Mouse (Mus musculus): ENCODE results near the gene Srr. TPM values are rescaled to one million over a fixed set of nuclear protein-coding genes. Genes with fewer than 3 reads are reported as not detected.
A peak's percentile ranks its signal among the peaks of the same experiment; 100 is the strongest.

The Srr gene
- 10 to 100 TPM; 15.6 to 22.8 TPM for total RNA-seq (2021)
- long read RNA-seq, experiment 1, transcript Srr-201 (9 exons, 3,699 nt): major isoform, 8 of 24 reads
- long read RNA-seq, experiment 1, partial matches to known transcripts: 2 of 24 reads
- long read RNA-seq, experiment 1, other reads (novel, unspliced or antisense): 11 of 24 reads
- long read RNA-seq, experiment 2, transcript Srr-201 (9 exons, 3,699 nt): major isoform, 7 of 16 reads
- long read RNA-seq, experiment 2, partial matches to known transcripts: 0 of 16 reads
- long read RNA-seq, experiment 2, other reads (novel, unspliced or antisense): 8 of 16 reads

DNA sequence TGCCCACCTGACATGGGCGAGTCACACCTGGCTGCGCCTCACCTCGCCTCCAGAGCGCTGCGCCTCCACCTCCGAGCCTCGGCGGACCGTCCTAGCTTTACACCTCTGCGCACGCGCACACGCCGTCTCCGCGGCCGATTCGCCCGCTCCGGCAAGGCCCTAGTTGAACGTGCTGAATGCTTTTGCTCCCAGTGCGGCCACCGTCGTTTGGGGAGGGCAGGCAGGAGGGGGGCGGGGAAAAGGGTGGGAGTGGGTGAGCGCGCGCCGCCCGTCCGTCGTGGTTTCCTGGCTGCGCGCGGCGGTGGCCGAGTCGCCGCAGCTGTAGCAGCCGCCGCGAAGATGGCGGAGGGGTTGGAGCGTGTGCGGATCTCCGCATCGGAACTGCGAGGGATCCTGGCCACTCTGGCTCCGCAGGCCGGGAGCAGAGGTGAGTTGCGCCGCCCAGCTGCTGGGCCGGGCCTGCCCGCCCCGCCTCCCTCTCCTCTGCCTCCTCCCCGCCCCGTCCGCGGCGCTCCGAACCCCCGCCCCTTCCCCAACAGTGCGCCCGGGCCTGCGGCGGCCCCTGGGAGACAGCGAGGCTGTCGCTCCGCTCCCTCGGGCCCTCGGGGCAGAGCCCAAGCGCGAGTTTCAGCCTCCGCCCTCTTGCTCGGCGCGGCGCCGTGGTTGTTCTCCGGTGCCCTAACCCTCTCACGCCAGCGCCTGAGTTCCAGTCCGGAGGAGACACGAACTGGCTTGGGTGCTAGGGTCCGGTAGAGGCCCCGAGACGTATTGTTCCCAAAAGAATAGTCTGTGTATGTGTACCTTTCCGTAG is at the start of gene Srr, which contains the start of gene Smg6:
TSS of gene Srr (minus strand) at position 372 of the 811 bp plus-strand sequence.
TSS of gene Smg6 (plus strand) at position 247 of the 811 bp plus-strand sequence.
- peak; percentile 92 for DNase-seq (ENCODE audit: low spot score)

GRCm38 (mm10) chr11:74974615-74975014 is 48.9 kb upstream of the Srr start:
- no peak for DNase-seq (ENCODE audit: low spot score)

DNA sequence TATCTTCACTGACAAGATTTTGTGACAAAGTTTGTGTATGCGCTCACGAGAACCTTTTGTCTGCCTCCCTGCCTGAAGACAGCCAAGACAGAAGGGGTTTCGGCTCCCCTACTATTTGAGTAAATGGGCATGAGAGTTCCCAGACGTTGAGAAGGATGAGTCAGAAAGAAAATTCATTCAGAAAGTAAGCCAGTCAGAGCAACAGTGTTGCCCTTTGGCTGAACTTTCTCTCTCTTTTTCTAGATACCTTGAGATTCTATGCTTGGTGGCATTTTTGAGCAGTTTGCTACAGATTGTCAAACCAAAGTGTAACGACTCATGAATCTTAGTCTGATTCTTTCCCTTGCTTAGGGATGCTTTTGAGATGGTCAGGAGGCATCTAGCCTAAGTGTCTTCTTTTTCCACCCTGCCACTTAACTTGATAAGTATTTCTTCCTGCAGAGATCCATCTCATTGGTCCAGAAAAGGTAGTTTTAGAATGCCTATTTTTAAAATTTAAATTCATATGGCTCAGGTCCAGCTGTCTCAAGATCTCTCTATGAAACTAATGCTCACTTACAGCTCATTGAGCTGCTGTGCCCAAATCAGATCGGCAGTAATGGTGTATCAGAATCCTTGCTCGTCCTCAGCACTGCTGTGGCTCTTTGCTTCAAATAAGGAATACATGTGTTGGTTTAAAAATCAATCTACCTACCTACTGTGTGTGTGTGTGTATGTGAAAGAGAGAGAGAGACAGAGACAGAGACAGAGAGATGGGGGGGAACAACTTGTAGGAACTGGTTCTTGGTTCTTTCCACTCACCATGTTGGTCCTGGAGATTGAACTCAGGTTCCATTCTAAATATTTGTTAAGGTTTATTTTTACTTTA is 47.8 kb upstream of the Srr start:
- DNase-seq (ENCODE audit: low spot score): no peak

- DNase-seq (ENCODE audit: low spot score): no peak
Observed at GRCm38 (mm10) chr11:74965516-74965915, 39.8 kb upstream of the Srr start.

DNA sequence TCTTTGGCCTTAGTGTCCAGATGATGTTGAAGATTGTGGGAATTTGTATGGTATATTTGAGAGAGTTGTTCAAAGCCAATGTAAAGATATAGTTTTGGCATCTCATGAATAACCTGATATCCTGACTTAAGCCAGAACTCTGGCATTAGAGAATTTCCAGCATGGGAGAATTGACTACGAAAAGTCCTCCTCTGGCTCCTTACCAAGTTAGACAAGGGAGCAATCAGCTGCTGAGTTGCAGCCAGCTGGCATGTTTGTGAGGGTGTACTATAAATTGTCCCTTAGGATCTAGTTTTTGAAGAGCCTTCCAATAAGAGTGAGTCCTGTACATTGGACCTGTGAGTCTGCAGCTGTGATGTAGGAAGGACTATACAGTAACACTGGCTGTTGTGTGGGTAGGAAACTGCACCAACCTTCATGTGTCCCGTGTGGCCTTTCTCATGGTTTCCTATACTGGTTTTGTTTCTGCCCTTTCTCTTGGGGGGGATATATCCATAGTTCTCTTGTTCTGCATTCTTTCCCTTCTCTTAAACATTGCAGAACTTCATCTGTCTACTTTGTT is 37.2 kb upstream of the Srr start:
- DNase-seq (ENCODE audit: low spot score): no peak

DNA sequence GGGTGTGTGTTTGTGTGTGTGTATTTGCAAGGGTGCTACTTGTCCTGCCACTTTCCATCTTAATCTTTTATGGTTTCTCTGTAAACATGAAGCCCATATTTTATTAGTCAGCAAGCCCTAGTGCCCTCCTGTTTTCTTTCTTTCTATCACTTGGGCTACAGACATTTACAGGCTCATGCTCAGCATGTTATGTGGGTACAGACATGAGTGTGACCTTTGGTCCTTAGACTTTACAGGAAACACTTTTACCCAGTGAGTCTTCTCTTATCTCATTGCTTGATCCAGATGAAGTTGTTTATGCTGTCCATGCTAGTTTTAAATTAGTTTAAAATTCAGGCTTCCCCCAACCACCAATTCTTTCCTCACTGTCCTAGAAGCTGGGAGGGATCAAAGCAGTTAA is 36.2 kb upstream of the Srr start:
- no peak for DNase-seq (ENCODE audit: low spot score)

GRCm38 (mm10) chr11:74960031-74960551 is 34.3 kb upstream of the Srr start:
- DNase-seq (ENCODE audit: low spot score): no peak

- no peak for DNase-seq (ENCODE audit: low spot score)
Observed at GRCm38 (mm10) chr11:74959501-74959900, 33.8 kb upstream of the Srr start.

DNA sequence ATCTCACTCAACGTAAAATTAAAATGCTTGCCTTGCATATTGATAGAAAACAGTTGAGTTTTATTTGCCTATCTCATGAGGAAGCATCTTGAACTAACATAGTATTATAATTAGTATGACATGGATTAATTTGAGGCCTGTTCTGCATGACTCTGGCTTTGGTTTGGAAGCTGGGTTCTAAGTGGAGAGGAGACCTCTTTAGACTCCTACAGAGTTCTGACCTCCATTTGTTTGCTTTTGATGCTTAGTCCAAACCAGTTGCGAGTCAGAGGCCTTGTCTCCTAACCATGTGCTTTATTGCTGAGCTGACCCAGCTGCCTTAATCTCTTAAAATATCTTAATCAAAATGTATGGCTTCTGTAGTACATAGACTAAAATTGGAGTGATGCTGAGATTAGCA is 31.9 kb upstream of the Srr start:
- no peak for DNase-seq (ENCODE audit: low spot score)

- no peak for DNase-seq (ENCODE audit: low spot score)
Observed at GRCm38 (mm10) chr11:74956006-74956405, 30.3 kb upstream of the Srr start.

DNA sequence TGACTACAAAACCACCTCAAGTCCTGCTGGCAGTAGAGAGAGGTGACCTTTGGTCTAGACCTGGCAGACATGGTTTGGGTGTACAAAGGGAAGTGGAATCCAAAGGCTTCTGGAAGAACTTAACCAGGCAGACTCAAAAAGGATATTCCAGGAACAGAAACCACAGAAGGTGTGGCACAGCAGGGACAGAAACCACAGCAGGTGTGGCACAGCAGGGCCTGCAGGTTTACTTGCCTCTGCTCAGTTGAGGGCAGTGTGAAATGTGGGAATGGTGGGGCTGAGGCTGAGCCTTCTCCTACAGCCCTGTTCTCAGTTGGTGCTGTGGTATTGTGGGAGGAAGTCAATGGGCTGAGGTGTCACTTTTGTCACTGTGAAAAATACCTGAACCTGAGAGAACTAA is 29.2 kb upstream of the Srr start:
- DNase-seq (ENCODE audit: low spot score): no peak

- peak; percentile 36 for DNase-seq (ENCODE audit: low spot score)
Observed at GRCm38 (mm10) chr11:74946348-74946747, 20.6 kb upstream of the Srr start.

DNA sequence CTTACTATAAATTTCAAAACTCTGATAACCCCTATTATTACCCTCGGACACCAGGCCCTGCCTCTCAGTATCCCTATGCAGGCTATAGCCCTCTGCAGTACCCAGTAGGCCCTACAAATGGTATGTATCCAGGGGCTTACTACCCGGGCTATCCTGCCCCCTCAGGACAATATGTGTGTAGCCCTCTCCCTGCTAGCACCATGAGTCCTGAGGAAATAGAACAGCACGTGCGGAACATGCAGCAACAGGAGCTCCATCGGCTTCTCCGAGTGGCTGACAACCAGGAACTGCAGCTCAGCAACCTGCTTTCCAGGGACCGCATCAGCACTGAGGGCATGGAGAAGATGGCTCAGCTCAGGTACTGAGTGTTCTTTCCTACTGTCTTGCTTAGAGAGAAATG is 4.6 kb upstream of the Srr start:
- no peak for DNase-seq (ENCODE audit: low spot score)

GRCm38 (mm10) chr11:74929111-74929510 is 3.4 kb upstream of the Srr start:
- no peak for DNase-seq (ENCODE audit: low spot score)

DNA sequence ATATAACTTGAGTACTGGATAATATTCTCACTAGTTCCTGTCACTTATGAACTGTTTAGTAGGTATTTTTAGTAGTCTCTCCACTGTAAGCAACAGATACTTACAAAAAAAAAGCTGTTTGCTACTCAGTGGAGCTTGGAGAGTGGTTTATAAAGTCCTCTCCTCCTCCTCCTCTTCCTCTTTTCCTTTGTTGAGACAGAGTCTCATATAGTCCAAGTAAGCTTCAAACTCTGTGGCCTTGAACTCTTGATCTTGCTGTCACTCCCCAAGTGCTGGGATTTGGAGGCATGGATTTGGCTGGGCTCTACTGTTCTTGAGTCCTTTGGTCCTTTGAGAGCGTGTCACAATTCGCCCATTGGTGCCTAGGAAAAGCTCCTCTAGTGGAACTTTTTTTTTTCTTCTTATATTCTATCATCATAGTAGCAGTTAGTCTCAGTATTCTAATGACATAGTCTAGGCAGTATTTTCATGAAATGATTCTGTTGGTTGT is 1.5 kb upstream of the Srr start:
- no peak for DNase-seq (ENCODE audit: low spot score)

DNA sequence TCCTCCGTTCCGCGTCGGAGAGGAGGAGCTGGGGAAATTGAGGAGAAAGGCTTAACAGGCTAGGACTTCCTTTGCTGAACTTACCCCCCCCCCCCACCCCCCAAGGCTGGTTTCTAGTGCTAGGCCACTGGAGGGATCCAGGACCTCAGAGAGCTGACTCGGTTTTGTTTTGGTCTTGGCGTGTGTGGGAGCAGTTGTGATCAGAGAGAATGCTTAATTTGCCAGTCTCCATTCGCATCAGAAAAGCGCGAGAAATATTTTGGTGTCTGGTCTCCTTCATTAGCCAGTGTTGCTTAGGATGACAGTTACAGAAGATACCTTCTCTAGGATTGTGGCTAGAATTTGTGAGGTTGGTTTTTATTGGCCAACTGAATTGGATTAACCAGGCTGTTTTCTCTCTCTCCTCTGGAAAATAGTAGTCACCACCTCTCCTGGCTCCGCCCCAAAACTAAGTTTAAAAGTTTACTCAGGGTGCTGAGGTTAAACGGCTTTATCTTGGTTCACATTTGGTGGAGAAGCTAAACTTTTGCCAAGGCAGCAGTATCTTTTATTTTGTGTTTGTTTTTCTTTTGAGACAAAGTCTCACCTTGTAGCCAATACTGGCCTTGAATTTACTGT is 749 bp upstream of the Srr start:
- DNase-seq (ENCODE audit: low spot score): no peak

GRCm38 (mm10) chr11:74924149-74924548 is 1.6 kb downstream of the Srr start:
- DNase-seq (ENCODE audit: low spot score): no peak

- DNase-seq (ENCODE audit: low spot score): no peak
Observed at GRCm38 (mm10) chr11:74919249-74919648, 6.5 kb downstream of the Srr start.

DNA sequence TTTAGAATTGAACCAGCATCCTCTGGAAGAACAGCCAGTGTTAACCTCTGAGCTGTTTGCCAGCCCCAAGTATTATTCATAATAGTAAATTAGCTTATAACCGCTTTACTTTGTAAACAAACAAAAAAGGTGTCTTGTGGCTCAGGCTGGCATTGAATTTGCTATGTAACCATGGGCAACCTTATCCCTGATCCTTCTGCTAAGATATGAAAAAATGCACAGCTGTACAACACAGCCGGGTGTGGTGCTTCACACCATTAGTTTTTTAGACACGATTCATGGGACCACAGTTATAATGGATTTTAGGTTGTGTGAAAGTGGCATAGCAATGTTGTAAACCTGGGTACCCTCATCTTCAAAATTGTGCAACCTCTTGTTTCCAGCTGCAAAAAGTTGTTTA is 13.3 kb downstream of the Srr start:
- DNase-seq (ENCODE audit: low spot score): no peak

DNA sequence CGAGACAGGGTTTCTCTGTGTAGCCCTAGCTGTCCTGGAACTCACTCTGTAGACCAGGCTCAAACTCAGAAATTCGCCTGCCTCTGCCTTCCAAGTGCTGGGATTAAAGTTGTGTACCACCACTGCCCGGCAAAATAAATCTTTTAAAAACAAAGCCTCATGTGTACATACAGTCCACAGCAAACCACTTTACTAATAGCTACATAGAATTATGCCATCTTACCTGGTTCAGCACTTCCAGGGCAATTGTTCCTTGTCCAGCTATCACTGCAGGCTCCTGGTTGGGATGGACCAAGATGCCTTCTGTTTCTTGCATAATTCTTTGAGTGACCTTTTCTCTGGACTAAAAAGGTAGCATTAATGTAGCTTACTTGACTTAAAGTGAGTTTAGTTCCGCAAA is 15.8 kb downstream of the Srr start:
- DNase-seq (ENCODE audit: low spot score): no peak

Measured in gastrocnemius, adult 18-20 months (tissue).